Mouse (Mus musculus) liver, embryonic 13.5 days (tissue): ENCODE results near the gene Fezf2. TPM values are rescaled to one million over a fixed set of nuclear protein-coding genes. Genes with fewer than 3 reads are reported as not detected.

Source experiments
- ATAC-seq: fragments of 200-750 bp; cut with Nextera tagmentation; 2 replicates; pipeline ENCODE4 v1.8.0; 2017; ENCODE audit warnings: low read depth, mild to moderate bottlenecking, moderate number of reproducible peaks, moderate library complexity
- DNase-seq: peaks from one replicate; pipeline ENCODE4 v3.0.0; 2022
- H3K27ac ChIP-seq: fragments of 300-500 bp; sonication (generic); 2 replicates; pipeline ENCODE4 v1.5.1; 2015; ENCODE audit warnings: moderate library complexity, mild to moderate bottlenecking, inconsistent platforms
- H3K27me3 ChIP-seq: fragments of 300-500 bp; sonication (generic); 2 replicates; pipeline ENCODE4 v1.6.1; 2015; ENCODE audit warnings: mild to moderate bottlenecking, inconsistent platforms
- H3K36me3 ChIP-seq: fragments of 300-500 bp; sonication (generic); 2 replicates; pipeline ENCODE4 v1.6.1; 2015; ENCODE audit warnings: mild to moderate bottlenecking, inconsistent platforms
- H3K4me1 ChIP-seq: fragments of 300-500 bp; sonication (generic); replicated peaks from 2 replicates; pipeline ENCODE4 v1.6.1; 2015; ENCODE audit warnings: inconsistent platforms
- H3K4me2 ChIP-seq: fragments of 300-500 bp; sonication (generic); 2 replicates; pipeline ENCODE4 v1.6.1; 2015; ENCODE audit warnings: inconsistent platforms, mild to moderate bottlenecking, moderate library complexity
- H3K4me3 ChIP-seq: fragments of 300-500 bp; sonication (generic); replicated peaks from 2 replicates; pipeline ENCODE4 v1.5.1; 2015; ENCODE audit warnings: mild to moderate bottlenecking, inconsistent platforms
- H3K9ac ChIP-seq: fragments of 300-500 bp; sonication (generic); 2 replicates; pipeline ENCODE4 v1.6.1; 2015; ENCODE audit warnings: mild to moderate bottlenecking, inconsistent platforms
- H3K9me3 ChIP-seq: fragments of 300-500 bp; sonication (generic); replicated peaks from 2 replicates; pipeline ENCODE4 v1.6.1; 2016; ENCODE audit warnings: inconsistent platforms
- WGBS: fragments of 180-500 bp; shearing (Covaris S2); methylation state at CpG from one replicate; pipeline ENCODE4 v1.1.7; 2015; ENCODE audit not compliant: insufficient replicate concordance; 5-methylcytosine and 5-hydroxymethylcytosine counted together
- polyA plus RNA-seq: library from polyadenylated mRNA; unstranded; fragments of >200 nt; fragmentation: Nextera tagmentation; extraction: Ambion mirVana; gene quantifications from 2 replicates; pipeline ENCODE4 v1.2.1, GENCODE M21; 2015

Fezf2 gene
- 0.05 TPM in 1 of 2 replicates, not detected in the other for polyA plus RNA-seq

GRCm38 (mm10) chr14:12348089-12348488 is at the start of gene Fezf2:
Gene Fezf2, minus strand, starts transcription at chr14:12348189.
- H3K9ac ChIP-seq: no peak within 1 kb of the TSS
- peaks cover 96% of the 10 kb centered on the region for H3K27me3 ChIP-seq
- H3K27ac ChIP-seq: no peak within 1 kb of the TSS
- WGBS: 7% methylated on average over 2 of the region's 2 CpGs
- H3K4me2 ChIP-seq: no peak within 1 kb of the TSS
- no peaks in the 10 kb centered on the region for H3K36me3 ChIP-seq
- ATAC-seq: no peak
- no peak for DNase-seq
- no peaks in the 10 kb centered on the region for H3K4me1 ChIP-seq
- H3K4me3 ChIP-seq: no peak within 1 kb of the TSS
- H3K9me3 ChIP-seq: no peaks in the 10 kb centered on the region

GRCm38 (mm10) chr14:12397561-12397960 is 49.6 kb upstream of the Fezf2 start:
- H3K9ac ChIP-seq: no peak overlapping the region
- H3K27me3 ChIP-seq: no peaks in the 10 kb centered on the region
- H3K36me3 ChIP-seq: no peaks in the 10 kb centered on the region
- H3K4me1 ChIP-seq: no peaks in the 10 kb centered on the region
- no peak overlapping the region for H3K4me2 ChIP-seq
- H3K9me3 ChIP-seq: no peaks in the 10 kb centered on the region
- ATAC-seq: no peak
- no peak for DNase-seq
- H3K4me3 ChIP-seq: no peak overlapping the region
- WGBS: 45% methylated on average over 3 of the region's 3 CpGs
- no peak overlapping the region for H3K27ac ChIP-seq

- ATAC-seq: no peak
- H3K4me1 ChIP-seq: no peaks in the 10 kb centered on the region
- DNase-seq: no peak
- H3K4me3 ChIP-seq: no peak overlapping the region
- H3K27ac ChIP-seq: no peak overlapping the region
- whole genome bisulfite sequencing: 49% methylated on average over 2 of the region's 2 CpGs
- no peak overlapping the region for H3K4me2 ChIP-seq
- no peaks in the 10 kb centered on the region for H3K9me3 ChIP-seq
- no peaks in the 10 kb centered on the region for H3K27me3 ChIP-seq
- H3K9ac ChIP-seq: no peak overlapping the region
- no peaks in the 10 kb centered on the region for H3K36me3 ChIP-seq
These were observed 46.3 kb upstream of the Fezf2 start for GRCm38 (mm10) chr14:12394318-12394717.

- H3K9ac ChIP-seq: no peak overlapping the region
- H3K36me3 ChIP-seq: no peaks in the 10 kb centered on the region
- H3K4me2 ChIP-seq: no peak overlapping the region
- H3K9me3 ChIP-seq: no peaks in the 10 kb centered on the region
- no peaks in the 10 kb centered on the region for H3K27me3 ChIP-seq
- ATAC-seq: no peak
- H3K4me1 ChIP-seq: no peaks in the 10 kb centered on the region
- no peak overlapping the region for H3K27ac ChIP-seq
- 66% methylated on average over 12 of the region's 12 CpGs for WGBS
- no peak overlapping the region for H3K4me3 ChIP-seq
- no peak for DNase-seq
These were observed 45.4 kb upstream of the Fezf2 start for GRCm38 (mm10) chr14:12393271-12393861.

- WGBS: 67% methylated on average over 7 of the region's 7 CpGs
- ATAC-seq (no peak), DNase-seq (no peak)
- Histone ChIP-seq H3K4me2 (no peak overlapping the region), H3K9ac (no peak overlapping the region), H3K9me3 (no peaks in the 10 kb centered on the region), H3K4me3 (no peak overlapping the region), H3K27me3 (no peaks in the 10 kb centered on the region), H3K36me3 (no peaks in the 10 kb centered on the region), H3K27ac (no peak overlapping the region), H3K4me1 (no peaks in the 10 kb centered on the region)
These were observed 43.2 kb upstream of the Fezf2 start for GRCm38 (mm10) chr14:12391167-12391566.

- H3K27ac ChIP-seq: no peak overlapping the region
- H3K4me1 ChIP-seq: no peaks in the 10 kb centered on the region
- no peak overlapping the region for H3K4me2 ChIP-seq
- H3K9me3 ChIP-seq: no peaks in the 10 kb centered on the region
- H3K36me3 ChIP-seq: no peaks in the 10 kb centered on the region
- no peaks in the 10 kb centered on the region for H3K27me3 ChIP-seq
- no peak for ATAC-seq
- DNase-seq: no peak
- H3K9ac ChIP-seq: no peak overlapping the region
- WGBS: 39% methylated on average over 14 of the region's 14 CpGs
- no peak overlapping the region for H3K4me3 ChIP-seq
These were observed 40.9 kb upstream of the Fezf2 start for GRCm38 (mm10) chr14:12388806-12389436.

- Histone ChIP-seq H3K36me3 (no peaks in the 10 kb centered on the region), H3K4me3 (no peak overlapping the region), H3K9ac (no peak overlapping the region), H3K4me2 (no peak overlapping the region), H3K4me1 (no peaks in the 10 kb centered on the region), H3K9me3 (no peaks in the 10 kb centered on the region), H3K27ac (no peak overlapping the region), H3K27me3 (no peaks in the 10 kb centered on the region)
- no peak for ATAC-seq
- DNase-seq: no peak
- 29% methylated on average over 4 of the region's 4 CpGs for WGBS
These were observed 40.3 kb upstream of the Fezf2 start for GRCm38 (mm10) chr14:12388192-12388795.

GRCm38 (mm10) chr14:12387176-12387575 is 39.2 kb upstream of the Fezf2 start:
- no peaks in the 10 kb centered on the region for H3K27me3 ChIP-seq
- no peak overlapping the region for H3K4me3 ChIP-seq
- no peak overlapping the region for H3K27ac ChIP-seq
- H3K9me3 ChIP-seq: no peaks in the 10 kb centered on the region
- H3K9ac ChIP-seq: no peak overlapping the region
- H3K4me2 ChIP-seq: no peak overlapping the region
- ATAC-seq: no peak
- whole genome bisulfite sequencing: 50% methylated on average over 6 of the region's 6 CpGs
- H3K36me3 ChIP-seq: no peaks in the 10 kb centered on the region
- DNase-seq: no peak
- no peaks in the 10 kb centered on the region for H3K4me1 ChIP-seq

- Histone ChIP-seq H3K36me3 (no peaks in the 10 kb centered on the region), H3K9ac (no peak overlapping the region), H3K9me3 (no peaks in the 10 kb centered on the region), H3K4me3 (no peak overlapping the region), H3K4me2 (no peak overlapping the region), H3K27ac (no peak overlapping the region), H3K27me3 (no peaks in the 10 kb centered on the region), H3K4me1 (no peaks in the 10 kb centered on the region)
- WGBS: 19% methylated on average over 9 of the region's 9 CpGs
- ATAC-seq: no peak
- DNase-seq: no peak
These were observed 29.9 kb upstream of the Fezf2 start for GRCm38 (mm10) chr14:12377883-12378282.

- Histone ChIP-seq H3K27ac (no peak overlapping the region), H3K4me1 (no peaks in the 10 kb centered on the region), H3K36me3 (no peaks in the 10 kb centered on the region), H3K9me3 (no peaks in the 10 kb centered on the region), H3K4me3 (no peak overlapping the region), H3K4me2 (no peak overlapping the region), H3K9ac (no peak overlapping the region), H3K27me3 (no peaks in the 10 kb centered on the region)
- no peak for ATAC-seq
- no peak for DNase-seq
- WGBS: 84% methylated on average over 2 of the region's 2 CpGs
These were observed 29.3 kb upstream of the Fezf2 start for GRCm38 (mm10) chr14:12377289-12377688.

GRCm38 (mm10) chr14:12375451-12375850 is 27.5 kb upstream of the Fezf2 start:
- Histone ChIP-seq H3K4me1 (no peaks in the 10 kb centered on the region), H3K27me3 (no peaks in the 10 kb centered on the region), H3K27ac (no peak overlapping the region), H3K9ac (no peak overlapping the region), H3K9me3 (no peaks in the 10 kb centered on the region), H3K36me3 (no peaks in the 10 kb centered on the region), H3K4me2 (no peak overlapping the region), H3K4me3 (no peak overlapping the region)
- DNase-seq: no peak
- WGBS: 59% methylated on average over 2 of the region's 2 CpGs
- ATAC-seq: no peak
